Mouse (Mus musculus): ENCODE measurements around the gene Fundc2. TPM values are rescaled to one million over a fixed set of nuclear protein-coding genes. Genes with fewer than 3 reads are reported as not detected.

The Fundc2 gene
- total RNA-seq (2021): 100 to 1,000 TPM; 155 to 162 TPM
- long read RNA-seq, experiment 1, transcript Fundc2-201 (5 exons, 2,562 nt): major isoform, 102 of 114 reads
- long read RNA-seq, experiment 1, partial matches to known transcripts: 9 of 114 reads
- long read RNA-seq, experiment 1, other reads (novel, unspliced or antisense): 3 of 114 reads
- long read RNA-seq, experiment 2, transcript Fundc2-201 (5 exons, 2,562 nt): major isoform, 76 of 90 reads
- long read RNA-seq, experiment 2, partial matches to known transcripts: 12 of 90 reads
- long read RNA-seq, experiment 2, other reads (novel, unspliced or antisense): 2 of 90 reads

GRCm38 (mm10) chrX:75382195-75382771 is at the start of gene Fundc2, which contains the start of gene F8:
Gene Fundc2 (plus strand): TSS chrX:75382399.
Gene F8 (minus strand): TSS chrX:75382615.
- DNase-seq: peak; percentile 72

- no peak for DNase-seq
These were observed 12.0 kb upstream of the Fundc2 start for GRCm38 (mm10) chrX:75370197-75370596.

- DNase-seq: no peak
These were observed 9.4 kb upstream of the Fundc2 start for GRCm38 (mm10) chrX:75372666-75373425.

GRCm38 (mm10) chrX:75376815-75377214 is 5.4 kb upstream of the Fundc2 start:
- DNase-seq: no peak

- DNase-seq: no peak
These were observed 1.0 kb upstream of the Fundc2 start for GRCm38 (mm10) chrX:75381176-75381575.

GRCm38 (mm10) chrX:75381699-75382098 is 500 bp upstream of the Fundc2 start:
- no peak for DNase-seq

GRCm38 (mm10) chrX:75399471-75399870 is 17.3 kb downstream of the Fundc2 start:
- no peak for DNase-seq

GRCm38 (mm10) chrX:75402668-75403067 is 20.5 kb downstream of the Fundc2 start:
- no peak for DNase-seq

GRCm38 (mm10) chrX:75403350-75403749 is 21.2 kb downstream of the Fundc2 start:
- DNase-seq: no peak

GRCm38 (mm10) chrX:75409711-75410110 is 27.5 kb downstream of the Fundc2 start:
- DNase-seq: no peak

- DNase-seq: peak; percentile 78
These were observed 34.0 kb downstream of the Fundc2 start, which contains the start of the genes Cmc4, Mtcp1 and Brcc3 for GRCm38 (mm10) chrX:75415936-75416785. Gene Cmc4 (minus strand): TSS chrX:75416584. Gene Mtcp1 (minus strand): TSS chrX:75416588. Gene Brcc3 (plus strand): TSS chrX:75416628.

Other genes starting within 250 kb of the Fundc2 start
- not detected for gene Smim9, start 218.6 kb upstream of the Fundc2 start, total RNA-seq (2021)
- gene F8, start 216 bp downstream of the Fundc2 start, total RNA-seq (2021): 1 to 10 TPM; 1.3 to 1.5 TPM
- gene Cmc4, start 34.2 kb downstream of the Fundc2 start, total RNA-seq (2021): 1 to 10 TPM; 5.7 to 5.9 TPM
- 1 to 10 TPM; 2.9 to 6.6 TPM for gene Mtcp1, start 34.2 kb downstream of the Fundc2 start, total RNA-seq (2021)
- 10 to 100 TPM; 17.4 to 21.3 TPM for gene Brcc3, start 34.2 kb downstream of the Fundc2 start, total RNA-seq (2021)
- 10 to 100 TPM; 45.9 to 51.7 TPM for gene Vbp1, start 131.9 kb downstream of the Fundc2 start, total RNA-seq (2021)
- gene Rab39b, start 195.8 kb downstream of the Fundc2 start, total RNA-seq (2021): under 1 TPM; 0.21 to 0.38 TPM

Measured in gastrocnemius, postnatal 10 days (tissue).